Mouse (Mus musculus): Measurements from ENCODE around the gene Rps24.
A peak's percentile ranks its signal among the peaks of the same experiment; 100 is the strongest.

Rps24 gene

DNA sequence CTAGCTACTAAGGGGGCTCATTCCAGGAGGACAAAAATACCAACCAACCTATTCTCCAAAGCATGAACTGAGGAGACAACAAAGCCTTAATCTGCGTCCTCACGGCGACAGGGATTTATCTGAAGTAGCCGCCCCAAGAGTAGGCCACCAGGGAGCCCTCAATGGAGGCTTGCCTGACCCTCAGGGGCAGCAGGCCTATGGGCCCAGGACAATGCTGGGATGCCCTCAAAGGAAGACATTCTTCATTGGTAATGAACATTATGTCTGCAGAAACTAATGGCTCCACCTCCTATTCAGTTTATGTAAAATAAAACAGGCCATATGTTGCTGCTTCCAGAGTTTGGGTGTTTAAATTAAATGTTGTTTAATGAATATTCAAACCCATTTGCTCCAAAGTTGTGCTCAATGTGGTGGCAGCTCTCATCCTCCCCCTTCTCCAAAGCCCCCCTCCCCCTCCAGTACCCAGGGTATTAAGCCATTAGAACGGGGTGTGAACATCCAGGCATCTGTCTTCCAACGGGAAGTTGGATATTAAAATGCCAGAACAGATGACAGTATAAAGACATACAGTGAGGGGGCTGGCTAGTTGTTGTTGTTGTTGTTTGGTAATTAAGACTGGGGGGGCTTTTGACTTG lies 25.7 kb downstream of the Rps24 start:
- DNase-seq (ENCODE audit: low read depth) = no peak

DNA sequence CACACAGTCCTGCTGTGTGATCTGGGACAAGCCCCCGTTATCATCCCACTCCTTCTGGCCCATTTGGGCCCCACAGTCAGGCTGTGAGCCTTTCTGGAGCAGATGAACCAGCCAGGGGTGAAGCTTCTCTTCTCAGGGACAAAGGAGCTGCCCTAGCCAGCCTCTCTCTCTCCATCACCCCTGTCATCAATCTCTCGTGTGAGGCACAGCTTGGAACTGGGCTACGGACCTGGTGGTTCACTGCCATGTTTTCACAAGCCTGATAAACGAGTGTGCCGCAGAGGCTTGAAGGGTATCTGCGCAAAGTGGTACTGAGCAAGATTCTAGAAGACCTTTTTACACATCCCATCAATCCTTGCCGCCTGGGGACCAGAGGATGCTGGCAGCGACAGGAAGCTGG lies 34.7 kb downstream of the Rps24 start:
- DNase-seq (ENCODE audit: low read depth) = no peak

DNA sequence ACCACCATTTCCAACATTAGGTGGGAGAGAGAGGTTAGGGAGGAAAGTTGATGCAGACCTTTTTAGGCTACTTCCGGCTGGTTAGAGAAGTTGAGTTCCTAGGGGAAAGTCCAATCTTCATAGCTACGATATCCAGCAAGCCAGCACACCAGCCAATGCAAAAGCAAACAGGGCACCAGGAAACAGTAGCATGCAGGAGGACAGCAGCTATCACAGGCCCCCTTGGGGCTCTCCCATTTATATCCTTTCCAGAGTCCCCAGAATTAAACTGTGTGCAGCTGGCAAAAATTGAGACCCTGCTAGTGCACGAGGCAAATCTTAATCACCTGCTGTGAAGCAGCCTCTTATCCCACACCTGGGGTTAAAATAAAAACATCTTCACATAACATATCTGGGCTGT lies 38.2 kb downstream of the Rps24 start:
- no peak for DNase-seq (ENCODE audit: low read depth)

DNA sequence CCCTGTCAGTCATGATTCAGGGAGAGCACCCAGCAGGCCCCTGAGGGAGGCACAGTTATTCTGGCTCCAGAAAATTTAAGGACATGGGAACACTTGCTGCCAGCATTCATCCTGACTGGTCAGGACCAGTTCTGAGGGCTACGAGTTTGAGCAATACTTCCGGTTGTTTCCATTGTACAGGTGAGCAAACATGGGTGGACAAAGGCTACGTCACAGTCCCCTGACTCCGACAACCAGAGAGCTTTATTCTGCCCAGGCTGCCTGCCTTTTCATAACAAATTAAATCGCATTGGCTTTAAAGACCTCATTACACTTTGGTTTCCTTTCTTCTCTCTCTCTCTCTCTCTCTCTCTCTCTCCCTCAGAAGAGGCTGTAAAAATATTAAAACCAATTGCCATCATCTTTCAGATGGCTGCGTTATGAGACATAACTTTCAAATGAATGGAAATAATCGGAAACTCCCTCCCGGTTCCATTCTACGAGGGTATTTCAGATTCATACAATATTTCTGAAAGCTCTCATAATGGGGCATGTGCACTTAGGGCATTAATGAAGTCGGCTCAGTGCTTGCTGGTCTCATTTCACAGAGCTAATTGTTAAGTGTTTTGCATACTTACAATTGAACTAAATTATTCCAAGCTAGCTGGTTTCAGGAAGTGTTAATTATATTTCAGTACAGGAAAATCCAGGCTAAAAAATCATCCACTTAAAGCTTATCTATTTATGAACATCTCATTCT lies 38.9 kb downstream of the Rps24 start:
- DNase-seq (ENCODE audit: low read depth) = no peak

DNA sequence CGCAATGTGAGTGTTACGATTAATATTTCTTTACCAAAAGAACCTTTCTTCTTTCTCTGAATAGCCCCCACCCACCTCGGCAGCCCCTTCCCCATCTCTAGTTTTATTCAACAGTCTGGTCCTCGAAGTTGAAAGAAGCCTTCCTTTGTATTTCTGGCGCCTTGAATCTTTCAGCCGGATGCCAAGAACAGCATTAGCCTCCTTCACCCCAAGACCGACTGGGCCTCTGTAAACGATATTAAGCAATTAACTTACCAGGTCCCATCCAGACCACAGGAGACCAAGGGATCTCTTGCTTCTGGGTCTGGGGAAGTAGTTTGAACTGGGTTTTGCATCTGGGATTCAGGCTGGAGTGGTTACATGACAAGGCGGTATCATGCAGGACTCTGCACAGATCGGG lies 39.5 kb downstream of the Rps24 start:
- DNase-seq (ENCODE audit: low read depth) = no peak

DNA sequence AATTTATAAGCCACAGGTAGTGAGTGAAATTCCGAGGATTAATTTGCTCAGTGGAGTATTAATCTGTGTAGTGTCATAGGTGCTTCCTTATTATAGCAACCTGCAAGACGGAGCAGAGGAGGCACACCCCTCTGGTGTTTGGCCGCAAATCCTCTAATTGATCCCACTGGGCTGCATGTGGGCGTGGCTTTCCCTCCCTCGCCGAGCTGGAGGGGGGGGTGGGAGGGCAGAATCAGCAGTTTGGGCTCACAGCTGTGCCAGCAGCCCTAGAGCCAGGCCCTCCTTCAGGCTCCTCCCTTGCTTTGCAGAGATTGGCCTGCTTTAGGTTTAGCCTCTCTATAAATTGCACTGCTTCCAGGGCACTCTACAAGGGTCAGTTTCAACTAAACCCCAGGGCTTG lies 43.3 kb downstream of the Rps24 start:
- DNase-seq (ENCODE audit: low read depth) = no peak

DNA sequence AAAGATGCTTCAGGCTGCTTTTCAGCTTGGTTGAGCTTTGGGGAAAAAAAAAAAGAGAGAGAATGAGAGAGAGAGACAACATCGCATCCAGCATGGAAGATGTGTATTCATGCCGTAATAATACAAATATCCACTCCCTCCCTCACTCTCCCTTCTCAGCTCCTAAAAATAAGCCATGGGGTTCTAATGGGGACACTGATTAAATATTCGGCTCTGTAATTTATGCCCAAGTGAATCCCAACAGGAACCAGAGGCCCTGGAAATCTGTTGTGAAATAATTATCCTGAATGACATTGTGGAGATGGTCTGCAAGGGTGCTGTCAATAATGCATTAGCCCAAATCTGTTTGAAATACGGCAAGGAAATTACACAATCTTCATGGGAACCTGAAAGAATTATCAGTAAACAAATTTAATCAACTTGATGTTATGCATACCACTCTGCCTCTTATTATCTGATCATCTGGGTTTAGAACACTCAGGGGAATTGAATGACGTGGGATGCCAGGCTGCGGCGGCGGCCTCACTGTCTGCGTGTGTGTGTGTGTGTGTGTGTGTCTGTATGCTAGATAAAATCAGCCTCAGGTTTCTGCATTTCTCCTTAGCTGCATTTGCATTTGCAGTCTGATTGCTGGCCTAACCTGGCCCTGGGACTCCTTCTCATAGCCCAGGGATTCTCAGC lies 48.1 kb downstream of the Rps24 start:
- DNase-seq (ENCODE audit: low read depth) = no peak

DNA sequence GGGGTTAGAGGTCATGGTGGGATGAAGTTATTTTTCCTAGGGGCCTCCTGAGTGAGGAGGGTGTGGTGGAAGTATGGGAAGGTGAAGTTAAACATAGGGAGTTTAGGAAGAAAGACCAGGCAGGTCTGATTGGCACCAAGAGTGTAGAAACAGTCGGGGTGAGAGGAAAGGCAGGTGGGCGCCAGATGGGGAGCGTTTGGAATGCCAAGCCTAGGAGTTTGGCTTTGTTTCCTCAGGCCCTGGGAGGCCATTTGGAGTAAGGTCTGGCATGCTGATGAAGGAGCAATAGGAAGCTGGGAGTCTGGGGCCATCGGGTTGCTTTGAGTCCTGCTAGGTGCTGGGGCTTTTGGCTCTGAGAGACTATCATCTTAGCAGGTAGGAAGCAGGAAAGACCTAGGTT lies 56.0 kb downstream of the Rps24 start:
- no peak for DNase-seq (ENCODE audit: low read depth)

DNA sequence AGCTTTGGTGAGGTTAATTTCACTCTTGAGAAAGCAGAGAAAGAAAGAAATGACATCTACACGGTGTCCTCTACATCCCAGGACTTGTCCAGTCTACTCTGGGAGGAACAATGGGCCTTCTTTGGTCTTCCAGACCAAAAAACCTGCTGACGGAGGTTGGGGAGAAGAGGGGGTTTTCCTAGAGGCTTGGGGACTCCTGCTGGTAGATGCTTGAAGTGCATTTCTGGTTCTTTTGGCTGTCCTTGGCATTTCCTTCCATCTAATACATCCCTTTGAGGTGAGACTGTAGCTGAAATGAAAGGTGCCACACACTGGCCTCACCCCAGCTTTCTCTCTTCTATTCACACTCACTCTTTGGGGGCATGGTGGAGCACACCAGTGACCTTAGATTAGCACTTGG lies 57.1 kb downstream of the Rps24 start:
- DNase-seq (ENCODE audit: low read depth) = peak; percentile 14

Measured in fibroblast of lung, adult 2 months (primary cell).